Mouse (Mus musculus): ENCODE measurements around the gene Colgalt1.

DNA sequence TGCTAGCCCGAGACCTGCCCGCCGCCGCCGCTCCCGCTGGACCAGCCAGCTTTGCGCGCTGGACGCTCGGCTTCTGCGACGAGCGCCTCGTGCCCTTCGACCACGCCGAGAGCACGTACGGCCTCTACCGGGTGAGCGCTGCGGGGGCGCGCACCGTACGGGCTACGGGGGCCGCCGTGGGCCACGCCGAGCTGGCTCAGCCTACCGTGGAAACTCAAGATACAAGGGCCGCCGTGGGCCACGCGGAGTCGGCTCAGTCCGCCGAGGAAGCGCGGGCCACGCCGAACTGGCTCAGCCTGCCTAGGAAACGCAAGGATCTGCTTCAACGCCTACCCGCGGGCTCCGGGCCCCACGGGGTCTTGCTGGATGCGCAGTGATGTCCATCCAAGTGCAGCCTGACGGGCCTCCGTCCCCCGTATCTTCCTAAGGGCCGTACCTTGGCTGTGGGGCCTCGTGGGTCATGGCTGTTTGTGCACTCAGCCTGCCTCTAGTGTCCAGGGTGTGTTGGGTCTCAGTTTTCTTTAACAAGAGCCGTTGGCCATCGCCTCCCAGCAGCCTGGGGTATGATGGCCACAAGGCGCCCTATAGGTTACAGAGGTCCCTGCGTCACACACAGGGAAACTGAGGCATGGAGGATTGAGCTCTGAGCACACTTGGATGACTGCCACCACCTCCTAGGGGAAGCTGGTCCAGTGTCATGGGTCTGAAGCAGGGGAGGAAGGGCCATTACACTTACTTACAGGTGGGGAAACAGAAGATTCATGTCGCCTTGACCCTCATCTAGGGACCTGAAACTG is 18.2 kb upstream of the Colgalt1 start:
- TF ChIP-seq POLR2A (IDR thresholded peaks at IDR 0.05; ENCODE audit: borderline replicate concordance, extremely low read depth, low read depth, low read length) = no peak
- no peak for TF ChIP-seq CTCF (IDR thresholded peaks at IDR 0.05; ENCODE audit: insufficient read depth, low read length)
